Mouse (Mus musculus) gastrocnemius, postnatal 14 days (tissue): ENCODE data around the gene Nol9. TPM values are rescaled to one million over a fixed set of nuclear protein-coding genes. Genes with fewer than 3 reads are reported as not detected.
A peak's percentile ranks its signal among the peaks of the same experiment; 100 is the strongest.

Experiments
- DNase-seq: peaks from one replicate; pipeline ENCODE4 v3.0.0; 2021; ENCODE audit warnings: mixed read lengths
- intact Hi-C: fragments of 180-260 bp; cut with DNase I; formaldehyde crosslinking; loops from one replicate; pipeline ENCODE4 v1.15.1; 2025; ENCODE audit warnings: low total_unique reads
- total RNA-seq, 2 experiments: library from RNA; stranded (reverse); gene quantifications; 2 replicates each; pipeline ENCODE4 v1.2.3; 2021

Nol9 gene
- total RNA-seq, 2 experiments from 2014 or later, result 7.7 to 9.1 TPM

- DNase-seq, result no peak
- intact Hi-C loops, result no loop called here
These were observed 67.6 kb downstream of the Nol9 start for GRCm38 (mm10) chr4:152106746-152107145.

- intact Hi-C loops, result no loop called here
These were observed 68.4 kb downstream of the Nol9 start for GRCm38 (mm10) chr4:152107493-152107892.

GRCm38 (mm10) chr4:152107971-152108509, 68.9 kb downstream of the Nol9 start:
- intact Hi-C loops, result no loop called here
- peak; percentile 60 for DNase-seq

More at GRCm38 (mm10) chr4:152107493-152107892, 68.4 kb downstream of the Nol9 start:
- DNase-seq, result no peak

- no peak for DNase-seq
- intact Hi-C loops, result no loop called here
These were observed 69.6 kb downstream of the Nol9 start for GRCm38 (mm10) chr4:152108673-152109072.

DNA sequence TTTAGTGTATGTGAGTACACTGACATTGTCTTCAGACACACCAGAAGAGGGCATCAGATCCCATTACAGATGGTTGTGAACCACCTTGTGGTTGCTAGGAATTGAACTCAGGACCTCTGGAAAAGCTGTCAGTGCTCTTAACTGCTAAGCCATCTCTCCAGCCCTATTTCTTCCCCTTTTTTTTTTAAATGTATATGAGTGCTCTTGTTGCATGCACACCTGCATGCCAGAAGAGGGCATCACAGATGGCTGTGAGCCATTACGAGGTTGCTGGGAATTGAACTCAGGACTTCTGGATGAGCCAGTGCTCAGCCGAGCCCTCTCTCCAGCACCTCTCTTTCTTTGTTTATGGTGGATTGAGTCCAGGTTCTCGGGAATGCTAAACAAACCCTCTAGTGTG, 70.4 kb downstream of the Nol9 start:
- intact Hi-C loops, result no loop called here

GRCm38 (mm10) chr4:152110689-152111088, 71.6 kb downstream of the Nol9 start:
- no peak for DNase-seq
- intact Hi-C loops, result no loop called here

More for the DNA sequence above, 70.4 kb downstream of the Nol9 start:
- DNase-seq, result peak; percentile 2

Other genes starting within 250 kb of the Nol9 start
- 10 to 100 TPM; 66.1 to 84.1 TPM for gene Camta1, start 177.4 kb upstream of the Nol9 start, total RNA-seq
- 10 to 100 TPM; 66.1 to 75.2 TPM for gene Dnajc11, start 105.6 kb upstream of the Nol9 start, total RNA-seq
- 10 to 100 TPM; 28.0 to 32.2 TPM for gene Thap3, start 50.3 kb upstream of the Nol9 start, total RNA-seq
- gene Phf13, start 43.1 kb upstream of the Nol9 start, total RNA-seq, result 1 to 10 TPM; 4.1 to 4.4 TPM
- gene Klhl21, start 30.5 kb upstream of the Nol9 start, total RNA-seq, result 10 to 100 TPM; 26.9 to 31.8 TPM
- 1 to 10 TPM; 1.8 to 3.3 TPM for gene Zbtb48, start 11.7 kb upstream of the Nol9 start, total RNA-seq
- gene Tas1r1, start 753 bp upstream of the Nol9 start, total RNA-seq, result 1 to 10 TPM in 1 of 2 experiments, under 1 TPM in 1; 0.80 to 1.3 TPM
- gene Plekhg5, start 33.2 kb downstream of the Nol9 start, total RNA-seq, result 10 to 100 TPM; 11.2 to 17.1 TPM
- gene Tnfrsf25, start 76.6 kb downstream of the Nol9 start, total RNA-seq, result 1 to 10 TPM in 1 of 2 experiments, under 1 TPM in 1; 0.74 to 1.1 TPM
- gene Espn, start 113.0 kb downstream of the Nol9 start, total RNA-seq, result under 1 TPM; 0.58 to 0.90 TPM
- not detected for gene Hes2, start 119.5 kb downstream of the Nol9 start, total RNA-seq
- gene Acot7, start 138.8 kb downstream of the Nol9 start, total RNA-seq, result 10 to 100 TPM; 12.5 to 13.2 TPM
- 10 to 100 TPM; 18.0 to 21.0 TPM for gene Gpr153, start 234.9 kb downstream of the Nol9 start, total RNA-seq